Mouse (Mus musculus) v-Abl transformed pro-B cells (cell line): ENCODE data around the gene Stk38l.

Experiments
- in situ Hi-C, 2 experiments: fragments of 400-800 bp; cut with MboI; formaldehyde crosslinking; loops; one replicate each; pipeline ENCODE4 v1.15.1; 2025; ENCODE audit not compliant: unreplicated experiment in 2 of 2

The Stk38l gene

DNA sequence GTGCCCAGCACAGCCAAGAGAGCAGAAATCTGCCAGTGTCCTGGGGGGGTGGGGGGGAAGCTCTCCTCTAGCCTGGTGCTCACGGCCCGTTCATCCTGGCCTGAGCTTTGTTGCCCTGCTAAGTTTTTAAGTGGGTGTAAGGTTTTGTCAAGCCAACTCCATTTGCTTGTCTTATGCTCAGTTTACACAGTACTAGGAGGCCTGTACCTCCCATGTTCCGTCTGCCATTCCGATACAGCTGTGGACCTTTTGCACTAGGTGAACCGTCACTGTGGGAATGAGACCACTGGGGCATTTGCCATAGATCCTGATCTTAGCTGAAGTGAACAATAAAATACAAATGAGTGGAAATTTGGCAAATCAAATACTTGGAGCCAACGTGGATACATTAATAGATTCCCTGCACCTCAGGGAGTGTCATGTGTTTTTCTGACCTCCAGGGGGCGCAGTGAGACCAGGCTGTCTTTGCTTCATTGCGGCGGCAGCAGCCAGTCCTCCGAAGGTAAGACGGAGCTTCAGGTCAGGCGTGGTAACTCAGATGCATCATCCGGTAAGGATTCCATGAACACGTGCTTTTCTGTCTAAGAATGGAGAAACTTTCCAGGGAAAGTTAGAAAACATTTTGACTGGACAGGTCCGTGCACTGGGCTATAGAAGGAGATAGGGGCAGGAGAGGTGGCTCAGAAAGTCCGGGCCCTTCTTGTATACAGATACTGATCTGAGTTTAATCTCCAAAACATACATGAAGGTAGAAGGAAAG, 100.1 kb downstream of the Stk38l start:
- in situ Hi-C loops: loop anchor here (5.0 to 25.0 kb wide), 6 partner anchors 167 to 1312 kb away; no protein-coding TSS in a partner anchor

DNA sequence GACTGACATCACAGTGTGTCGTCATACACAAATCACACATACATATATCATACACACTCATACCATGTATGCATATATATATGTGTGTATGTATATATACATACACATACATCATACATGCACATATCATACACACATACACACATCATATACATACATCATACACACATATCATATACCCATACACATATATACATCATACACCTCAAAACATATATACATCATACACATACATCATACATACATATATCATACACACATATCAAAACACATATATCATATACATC, 100.6 kb downstream of the Stk38l start:
- in situ Hi-C loops: loop anchor here (5.0 to 25.0 kb wide), 6 partner anchors 167 to 1312 kb away; no protein-coding TSS in a partner anchor
